Mouse (Mus musculus) liver, embryonic 12.5 days (tissue): ENCODE results near the gene Slc2a9. TPM values are rescaled to one million over a fixed set of nuclear protein-coding genes. Genes with fewer than 3 reads are reported as not detected.

Source experiments
- ATAC-seq: fragments of 200-750 bp; cut with Nextera tagmentation; 2 replicates; pipeline ENCODE4 v1.8.0; 2017; ENCODE audit warnings: moderate number of reproducible peaks, mild to moderate bottlenecking, moderate library complexity
- H3K27ac ChIP-seq: fragments of 300-500 bp; sonication (generic); 2 replicates; pipeline ENCODE4 v1.5.1; 2016; ENCODE audit warnings: mild to moderate bottlenecking
- H3K27me3 ChIP-seq: fragments of 300-500 bp; sonication (generic); replicated peaks from 2 replicates; pipeline ENCODE4 v1.6.1; 2016; ENCODE audit warnings: mild to moderate bottlenecking, moderate library complexity
- H3K36me3 ChIP-seq: fragments of 300-500 bp; sonication (generic); 2 replicates; pipeline ENCODE4 v1.6.1; 2016; ENCODE audit warnings: mild to moderate bottlenecking, moderate library complexity
- H3K4me1 ChIP-seq: fragments of 300-500 bp; sonication (generic); 2 replicates; pipeline ENCODE4 v1.6.1; 2016
- H3K4me2 ChIP-seq: fragments of 300-500 bp; sonication (generic); 2 replicates; pipeline ENCODE4 v1.6.1; 2016; ENCODE audit warnings: mild to moderate bottlenecking, moderate library complexity
- H3K4me3 ChIP-seq: fragments of 300-500 bp; sonication (generic); 2 replicates; pipeline ENCODE4 v1.5.1; 2016; ENCODE audit warnings: mild to moderate bottlenecking, moderate library complexity
- H3K9ac ChIP-seq: fragments of 300-500 bp; sonication (generic); 2 replicates; pipeline ENCODE4 v1.6.1; 2016; ENCODE audit warnings: mild to moderate bottlenecking, moderate library complexity
- H3K9me3 ChIP-seq: fragments of 300-500 bp; sonication (generic); replicated peaks from 2 replicates; pipeline ENCODE4 v1.6.1; 2016; ENCODE audit warnings: mild to moderate bottlenecking, moderate library complexity
- WGBS: fragments of 180-500 bp; shearing (Covaris S2); methylation state at CpG from one replicate; pipeline ENCODE4 v1.1.7; 2016; ENCODE audit not compliant: insufficient replicate concordance; 5-methylcytosine and 5-hydroxymethylcytosine counted together
- polyA plus RNA-seq: library from polyadenylated mRNA; unstranded; fragments of >200 nt; fragmentation: Nextera tagmentation; extraction: Ambion mirVana; gene quantifications from 2 replicates; pipeline ENCODE4 v1.2.1, GENCODE M21; 2016

Gene Slc2a9
- polyA plus RNA-seq, result 0.60 and 1.2 TPM in 2 replicates

- WGBS, result 38% methylated on average over 4 of the region's 4 CpGs
- Histone ChIP-seq H3K27ac (peak within 1 kb of the TSS; percentile 96), H3K4me1 (peaks cover 92% of the 10 kb centered on the region), H3K36me3 (no peaks in the 10 kb centered on the region), H3K4me2 (peak within 1 kb of the TSS; percentile 25), H3K9ac (peak within 1 kb of the TSS; percentile 18), H3K9me3 (no peaks in the 10 kb centered on the region), H3K27me3 (no peaks in the 10 kb centered on the region), H3K4me3 (no peak within 1 kb of the TSS)
- ATAC-seq, result peak; percentile 7; the same call in 1 of the 2 replicates
Measured at GRCm38 (mm10) chr5:38502992-38503391, at the start of gene Slc2a9. Gene Slc2a9 (minus strand): TSS chr5:38503143.

GRCm38 (mm10) chr5:38552615-38553014, 49.7 kb upstream of the Slc2a9 start:
- WGBS, result 72% methylated on average over 3 of the region's 3 CpGs
- Histone ChIP-seq H3K4me1 (peaks cover 41% of the 10 kb centered on the region), H3K4me3 (no peak overlapping the region), H3K36me3 (peaks cover 99% of the 10 kb centered on the region), H3K4me2 (no peak overlapping the region), H3K9me3 (no peaks in the 10 kb centered on the region), H3K9ac (no peak overlapping the region), H3K27me3 (no peaks in the 10 kb centered on the region), H3K27ac (no peak overlapping the region)
- no peak for ATAC-seq

GRCm38 (mm10) chr5:38550221-38550768, 47.4 kb upstream of the Slc2a9 start:
- Histone ChIP-seq H3K27me3 (no peaks in the 10 kb centered on the region), H3K9ac (no peak overlapping the region), H3K4me2 (no peak overlapping the region), H3K4me1 (peaks cover 26% of the 10 kb centered on the region), H3K9me3 (no peaks in the 10 kb centered on the region), H3K27ac (no peak overlapping the region; the same call in 1 of the 2 replicates), H3K36me3 (peaks cover 100% of the 10 kb centered on the region), H3K4me3 (no peak overlapping the region)
- no peak for ATAC-seq
- WGBS, result 64% methylated on average over 1 of the region's 1 CpGs

- H3K9me3 ChIP-seq, result no peaks in the 10 kb centered on the region
- H3K4me2 ChIP-seq, result no peak overlapping the region
- peaks cover 19% of the 10 kb centered on the region for H3K4me1 ChIP-seq
- H3K27me3 ChIP-seq, result no peaks in the 10 kb centered on the region
- H3K4me3 ChIP-seq, result no peak overlapping the region
- H3K27ac ChIP-seq, result peak overlapping the region; percentile 29; the same call in 1 of the 2 replicates
- H3K36me3 ChIP-seq, result peaks cover 100% of the 10 kb centered on the region
- H3K9ac ChIP-seq, result no peak overlapping the region
- ATAC-seq, result no peak
- 75% methylated on average over 3 of the region's 3 CpGs for WGBS
Measured at GRCm38 (mm10) chr5:38549461-38549909, 46.5 kb upstream of the Slc2a9 start.

GRCm38 (mm10) chr5:38547375-38547774, 44.4 kb upstream of the Slc2a9 start:
- Histone ChIP-seq H3K36me3 (peaks cover 100% of the 10 kb centered on the region), H3K4me1 (peaks cover 8% of the 10 kb centered on the region)
- WGBS, result 74% methylated on average over 6 of the region's 6 CpGs

GRCm38 (mm10) chr5:38544423-38545415, 41.8 kb upstream of the Slc2a9 start:
- Histone ChIP-seq H3K4me2 (no peak overlapping the region), H3K36me3 (peaks cover 100% of the 10 kb centered on the region), H3K9ac (no peak overlapping the region)

More at GRCm38 (mm10) chr5:38547375-38547774, 44.4 kb upstream of the Slc2a9 start:
- H3K4me2 ChIP-seq, result no peak overlapping the region
- no peak overlapping the region for H3K9ac ChIP-seq
- H3K9me3 ChIP-seq, result no peaks in the 10 kb centered on the region
- H3K27me3 ChIP-seq, result no peaks in the 10 kb centered on the region
- H3K27ac ChIP-seq, result no peak overlapping the region
- no peak for ATAC-seq
- H3K4me3 ChIP-seq, result no peak overlapping the region

GRCm38 (mm10) chr5:38543496-38544217, 40.7 kb upstream of the Slc2a9 start:
- no peaks in the 10 kb centered on the region for H3K9me3 ChIP-seq
- H3K4me2 ChIP-seq, result no peak overlapping the region
- H3K27me3 ChIP-seq, result no peaks in the 10 kb centered on the region
- H3K4me3 ChIP-seq, result no peak overlapping the region
- no peak overlapping the region for H3K9ac ChIP-seq
- H3K4me1 ChIP-seq, result peaks cover 4% of the 10 kb centered on the region; the same call in 1 of the 2 replicates
- H3K27ac ChIP-seq, result no peak overlapping the region
- WGBS, result 77% methylated on average over 4 of the region's 4 CpGs
- no peak for ATAC-seq
- peaks cover 100% of the 10 kb centered on the region for H3K36me3 ChIP-seq

More at GRCm38 (mm10) chr5:38544423-38545415, 41.8 kb upstream of the Slc2a9 start:
- Histone ChIP-seq H3K4me1 (peaks cover 12% of the 10 kb centered on the region), H3K27ac (no peak overlapping the region), H3K4me3 (no peak overlapping the region), H3K27me3 (no peaks in the 10 kb centered on the region), H3K9me3 (no peaks in the 10 kb centered on the region)
- ATAC-seq, result no peak
- 62% methylated on average over 5 of the region's 5 CpGs for WGBS

GRCm38 (mm10) chr5:38541728-38542127, 38.8 kb upstream of the Slc2a9 start:
- no peak overlapping the region for H3K9ac ChIP-seq
- peaks cover 4% of the 10 kb centered on the region; the same call in 1 of the 2 replicates for H3K4me1 ChIP-seq
- no peaks in the 10 kb centered on the region for H3K27me3 ChIP-seq
- H3K36me3 ChIP-seq, result peaks cover 100% of the 10 kb centered on the region
- 84% methylated on average over 3 of the region's 3 CpGs for WGBS
- no peak overlapping the region for H3K4me3 ChIP-seq
- no peak overlapping the region for H3K27ac ChIP-seq
- no peaks in the 10 kb centered on the region for H3K9me3 ChIP-seq
- ATAC-seq, result no peak
- no peak overlapping the region for H3K4me2 ChIP-seq

- no peaks in the 10 kb centered on the region for H3K27me3 ChIP-seq
- H3K9me3 ChIP-seq, result no peaks in the 10 kb centered on the region
- 60% methylated on average over 1 of the region's 1 CpGs for WGBS
- peaks cover 4% of the 10 kb centered on the region; the same call in 1 of the 2 replicates for H3K4me1 ChIP-seq
- H3K4me3 ChIP-seq, result no peak overlapping the region
- peak; percentile 59; the same call in 1 of the 2 replicates for ATAC-seq
- peaks cover 100% of the 10 kb centered on the region for H3K36me3 ChIP-seq
- H3K27ac ChIP-seq, result no peak overlapping the region
- H3K4me2 ChIP-seq, result no peak overlapping the region
- no peak overlapping the region for H3K9ac ChIP-seq
Measured at GRCm38 (mm10) chr5:38540898-38541297, 38.0 kb upstream of the Slc2a9 start.

GRCm38 (mm10) chr5:38538508-38538907, 35.6 kb upstream of the Slc2a9 start:
- H3K4me3 ChIP-seq, result no peak overlapping the region
- H3K9me3 ChIP-seq, result no peaks in the 10 kb centered on the region
- peaks cover 4% of the 10 kb centered on the region; the same call in 1 of the 2 replicates for H3K4me1 ChIP-seq
- H3K27me3 ChIP-seq, result no peaks in the 10 kb centered on the region
- WGBS, result 85% methylated on average over 8 of the region's 8 CpGs
- H3K36me3 ChIP-seq, result peaks cover 100% of the 10 kb centered on the region
- no peak overlapping the region for H3K9ac ChIP-seq
- H3K27ac ChIP-seq, result no peak overlapping the region
- no peak for ATAC-seq
- H3K4me2 ChIP-seq, result no peak overlapping the region

GRCm38 (mm10) chr5:38537845-38538244, 34.9 kb upstream of the Slc2a9 start:
- Histone ChIP-seq H3K27me3 (no peaks in the 10 kb centered on the region), H3K4me3 (no peak overlapping the region), H3K4me1 (peaks cover 4% of the 10 kb centered on the region; the same call in 1 of the 2 replicates), H3K36me3 (peaks cover 99% of the 10 kb centered on the region), H3K27ac (no peak overlapping the region), H3K9ac (no peak overlapping the region), H3K4me2 (no peak overlapping the region), H3K9me3 (no peaks in the 10 kb centered on the region)
- WGBS, result 77% methylated on average over 4 of the region's 4 CpGs
- no peak for ATAC-seq
